Mouse (Mus musculus) ovary, postnatal 14 days (tissue): Measurements from ENCODE around the gene Frmd4b.

Experiments used
- DNase-seq: peaks from one replicate; pipeline ENCODE4 v3.0.0; 2022; ENCODE audit warnings: low spot score

Gene Frmd4b

GRCm38 (mm10) chr6:97312545-97312939 is 304.8 kb downstream of the Frmd4b start:
- DNase-seq, result no peak

DNA sequence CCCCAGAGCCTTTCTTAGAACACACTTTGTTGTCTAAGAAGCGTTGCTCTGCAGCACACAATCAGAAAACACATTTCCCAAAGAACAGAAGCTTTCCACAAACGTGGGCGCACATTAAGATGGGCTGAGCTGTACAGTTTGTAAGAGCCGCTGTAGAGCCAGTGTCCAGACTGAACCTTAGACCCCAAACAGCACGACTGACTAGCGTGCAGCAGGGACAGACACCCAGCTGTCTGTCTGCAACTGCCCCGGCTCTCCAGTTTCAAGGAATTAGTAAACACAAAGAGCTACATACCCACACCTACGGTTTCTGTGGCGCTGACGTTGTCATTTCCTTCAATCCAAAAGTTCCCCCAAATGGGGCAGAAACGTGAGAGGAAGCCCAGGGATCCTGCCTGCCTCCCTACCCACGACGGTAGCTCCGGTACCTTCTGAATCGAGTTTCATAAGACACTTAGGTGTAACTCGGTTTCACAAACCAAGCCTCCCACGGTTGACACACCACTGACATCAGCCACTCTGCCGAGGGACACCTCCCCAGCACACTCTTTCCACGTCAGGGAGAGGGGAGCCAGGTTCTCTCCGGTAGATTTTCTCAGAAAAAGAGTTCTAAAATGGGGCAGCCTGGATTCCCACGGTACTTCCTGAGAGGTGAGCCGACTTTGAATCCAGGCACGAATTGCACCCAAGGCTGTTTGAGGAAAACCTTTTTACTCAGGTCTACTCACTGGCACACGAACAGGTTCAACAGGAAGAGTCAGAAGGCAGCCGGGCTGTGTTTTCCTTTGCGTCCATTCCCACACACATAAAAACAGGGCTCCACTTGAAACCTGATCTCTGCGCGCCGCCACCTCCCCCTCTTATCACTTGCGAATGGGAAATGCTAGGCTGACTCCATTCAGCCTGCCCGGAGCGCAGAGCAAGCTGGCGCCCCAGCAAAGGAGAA is 305.5 kb downstream of the Frmd4b start:
- DNase-seq, result peak; percentile 57

DNA sequence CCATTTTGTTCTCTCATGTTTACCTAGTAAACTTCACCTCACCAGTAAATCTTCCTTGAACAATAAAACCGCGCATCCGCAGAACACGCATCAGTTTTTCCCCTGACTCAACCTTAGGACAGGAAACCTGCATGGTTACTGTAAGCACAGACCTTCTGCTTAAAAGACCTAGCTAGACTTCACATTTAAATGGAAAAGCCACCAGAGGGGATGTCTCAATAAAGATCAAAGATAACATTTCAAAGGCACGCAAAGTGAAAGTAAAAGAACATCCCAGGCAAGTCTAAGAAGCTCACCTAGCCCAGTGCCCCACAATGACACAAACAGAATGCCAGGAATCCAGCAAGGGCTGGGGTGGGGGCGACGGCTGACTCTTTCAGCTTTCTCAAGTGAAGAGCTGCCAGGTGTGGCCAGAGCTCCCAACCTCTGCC is 306.4 kb downstream of the Frmd4b start:
- no peak for DNase-seq

DNA sequence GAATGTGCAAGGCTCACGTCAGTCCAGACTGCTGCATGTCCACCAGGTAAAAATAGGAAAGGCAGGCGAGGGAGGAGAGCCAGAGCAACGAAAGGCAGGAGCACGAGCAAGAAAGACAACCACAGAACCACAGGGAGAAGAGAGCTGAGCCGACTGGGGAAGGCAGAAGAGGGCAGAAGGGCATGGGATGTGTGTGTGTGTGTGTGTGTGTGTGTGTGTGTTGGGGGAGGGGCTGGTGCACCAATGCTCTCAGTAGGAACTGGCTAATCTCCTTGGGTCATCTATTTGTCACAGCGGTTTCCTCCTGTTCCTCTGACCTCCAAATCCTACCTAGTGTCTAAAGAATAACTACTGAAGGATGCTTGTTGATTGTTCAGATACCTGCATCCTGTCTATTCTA is 308.2 kb downstream of the Frmd4b start:
- DNase-seq, result no peak

DNA sequence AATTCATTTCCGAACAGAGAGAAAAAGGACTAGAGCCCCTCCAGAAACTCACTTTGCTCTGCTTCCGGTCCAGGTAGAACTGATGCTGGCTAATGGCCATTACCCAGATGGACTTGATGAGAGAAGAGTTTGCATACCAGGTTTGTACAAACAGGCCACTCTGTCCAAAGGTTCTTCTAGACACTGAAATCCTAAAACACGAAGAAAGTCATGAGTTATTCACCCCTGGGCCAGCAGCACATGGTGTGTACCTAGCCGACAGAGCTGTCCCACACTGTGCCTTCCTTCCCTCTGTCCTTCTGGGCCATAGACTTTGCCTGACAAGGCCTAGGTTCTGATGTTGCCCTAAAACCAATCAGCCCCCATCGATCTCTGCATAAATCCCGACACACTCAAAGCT is 308.8 kb downstream of the Frmd4b start:
- DNase-seq, result no peak

DNA sequence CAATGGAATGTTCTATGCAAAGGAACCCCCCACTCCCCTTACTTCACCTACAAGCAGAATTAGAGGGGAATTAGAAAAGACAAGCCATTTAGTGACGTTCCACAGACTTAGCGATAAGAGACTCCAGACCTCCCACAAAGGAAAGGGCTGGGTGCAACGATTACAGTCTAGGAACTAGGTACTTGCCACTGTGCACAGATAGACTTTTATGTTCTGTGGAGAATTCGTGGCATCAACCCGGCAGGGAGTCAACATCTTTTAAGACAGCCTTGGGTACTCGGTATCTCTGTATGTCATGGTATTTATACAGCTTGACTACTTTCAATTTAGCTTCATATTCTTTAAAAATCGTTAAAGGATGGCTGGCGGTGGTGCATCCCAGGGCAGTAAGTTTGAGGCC is 310.1 kb downstream of the Frmd4b start:
- no peak for DNase-seq

- no peak for DNase-seq
These were observed 311.0 kb downstream of the Frmd4b start for GRCm38 (mm10) chr6:97306351-97306750.

GRCm38 (mm10) chr6:97305491-97305890 is 311.9 kb downstream of the Frmd4b start:
- DNase-seq, result no peak

DNA sequence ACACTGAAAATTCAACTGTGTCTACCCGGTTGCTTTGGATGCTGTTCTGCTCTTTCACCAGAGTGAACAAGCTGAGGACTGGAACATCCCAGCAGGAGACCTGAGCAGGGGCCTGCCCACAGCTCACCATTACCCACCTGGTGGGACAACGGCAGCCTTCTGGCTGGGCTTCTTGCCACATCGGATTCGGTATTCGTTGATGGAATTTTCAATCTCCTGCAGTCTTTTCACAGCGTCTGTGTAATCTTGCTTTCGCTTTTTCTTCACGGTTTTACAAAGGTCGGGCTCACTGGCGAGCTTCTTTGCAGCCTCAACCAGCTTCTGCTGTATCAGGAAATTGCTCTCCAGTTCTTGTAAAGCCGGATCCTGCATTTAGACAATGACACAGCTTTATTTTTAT is 312.3 kb downstream of the Frmd4b start:
- DNase-seq, result no peak

GRCm38 (mm10) chr6:97303277-97304109 is 313.8 kb downstream of the Frmd4b start:
- DNase-seq, result no peak

- no peak for DNase-seq
These were observed 315.0 kb downstream of the Frmd4b start for GRCm38 (mm10) chr6:97302303-97302702.

GRCm38 (mm10) chr6:97300659-97301058 is 316.7 kb downstream of the Frmd4b start:
- DNase-seq, result no peak

DNA sequence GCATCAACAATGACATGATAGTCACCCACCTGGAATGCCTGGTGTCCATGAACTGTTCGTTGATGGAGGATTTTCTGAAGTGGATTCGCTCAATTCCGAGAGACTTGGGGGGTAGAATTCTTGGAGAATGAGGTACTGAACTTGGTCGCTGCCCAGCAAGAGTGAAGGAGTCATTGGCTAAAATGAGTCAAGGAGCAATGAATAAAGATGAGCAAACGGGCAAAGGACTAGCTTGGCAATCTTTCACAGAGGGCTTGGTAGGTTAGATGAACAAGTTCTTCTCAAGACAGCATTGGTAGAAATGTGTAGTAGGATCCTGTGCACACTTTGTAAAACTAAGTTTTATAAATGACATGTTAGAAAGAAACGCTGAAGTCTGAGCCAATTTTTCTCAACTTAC is 317.2 kb downstream of the Frmd4b start:
- DNase-seq, result no peak

GRCm38 (mm10) chr6:97297151-97297550 is 320.2 kb downstream of the Frmd4b start:
- no peak for DNase-seq

DNA sequence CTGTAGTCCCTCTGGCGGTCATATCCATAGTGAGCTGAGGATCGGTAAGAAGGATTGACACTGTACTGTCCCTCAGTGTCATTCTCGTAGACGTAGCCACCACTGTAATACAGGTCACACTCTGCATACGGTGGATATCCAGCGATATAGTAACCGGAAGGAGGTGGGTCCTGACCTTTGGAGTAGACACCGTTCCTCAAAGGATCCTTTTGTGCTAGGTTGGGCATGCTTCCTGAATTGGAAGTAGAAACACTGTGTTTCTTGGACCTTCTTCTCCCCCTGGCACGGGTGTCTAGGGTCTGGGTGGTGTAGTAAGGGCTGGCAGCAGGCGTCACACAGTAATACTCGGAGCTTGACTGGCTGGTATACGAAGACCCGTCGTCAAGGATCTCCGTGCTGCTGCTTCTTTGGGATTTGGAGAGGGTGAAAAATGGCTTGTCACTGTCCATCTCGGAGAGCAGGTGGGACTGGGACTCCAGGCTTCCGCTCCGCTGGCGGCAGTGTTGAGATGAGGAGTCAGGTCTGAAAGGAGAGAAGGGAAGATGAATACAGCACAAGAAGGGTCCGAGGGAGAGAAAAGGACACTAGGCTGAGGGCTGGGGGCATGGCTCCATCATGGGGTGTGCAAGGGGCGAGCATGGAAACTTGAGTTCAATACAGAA is 321.3 kb downstream of the Frmd4b start:
- DNase-seq, result no peak

DNA sequence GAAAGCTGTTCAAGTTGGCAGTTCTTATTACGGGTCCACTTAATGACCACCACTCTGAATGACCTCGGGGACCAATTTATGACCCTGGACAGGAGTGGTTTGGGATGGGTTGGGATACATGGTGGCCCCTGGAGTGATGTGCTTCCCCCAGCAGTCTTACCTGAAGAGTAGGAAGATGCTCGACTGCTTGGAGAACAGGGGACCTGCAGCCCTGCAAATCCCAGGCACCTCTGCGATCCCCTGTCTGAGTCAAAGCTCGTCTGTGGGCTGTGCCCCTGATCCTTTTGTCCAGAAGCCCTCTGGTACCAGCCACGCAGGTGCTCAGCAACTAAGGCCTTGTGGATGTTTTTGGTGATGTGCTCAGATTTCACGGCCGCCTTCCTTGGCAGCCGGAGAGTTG is 321.9 kb downstream of the Frmd4b start:
- no peak for DNase-seq

DNA sequence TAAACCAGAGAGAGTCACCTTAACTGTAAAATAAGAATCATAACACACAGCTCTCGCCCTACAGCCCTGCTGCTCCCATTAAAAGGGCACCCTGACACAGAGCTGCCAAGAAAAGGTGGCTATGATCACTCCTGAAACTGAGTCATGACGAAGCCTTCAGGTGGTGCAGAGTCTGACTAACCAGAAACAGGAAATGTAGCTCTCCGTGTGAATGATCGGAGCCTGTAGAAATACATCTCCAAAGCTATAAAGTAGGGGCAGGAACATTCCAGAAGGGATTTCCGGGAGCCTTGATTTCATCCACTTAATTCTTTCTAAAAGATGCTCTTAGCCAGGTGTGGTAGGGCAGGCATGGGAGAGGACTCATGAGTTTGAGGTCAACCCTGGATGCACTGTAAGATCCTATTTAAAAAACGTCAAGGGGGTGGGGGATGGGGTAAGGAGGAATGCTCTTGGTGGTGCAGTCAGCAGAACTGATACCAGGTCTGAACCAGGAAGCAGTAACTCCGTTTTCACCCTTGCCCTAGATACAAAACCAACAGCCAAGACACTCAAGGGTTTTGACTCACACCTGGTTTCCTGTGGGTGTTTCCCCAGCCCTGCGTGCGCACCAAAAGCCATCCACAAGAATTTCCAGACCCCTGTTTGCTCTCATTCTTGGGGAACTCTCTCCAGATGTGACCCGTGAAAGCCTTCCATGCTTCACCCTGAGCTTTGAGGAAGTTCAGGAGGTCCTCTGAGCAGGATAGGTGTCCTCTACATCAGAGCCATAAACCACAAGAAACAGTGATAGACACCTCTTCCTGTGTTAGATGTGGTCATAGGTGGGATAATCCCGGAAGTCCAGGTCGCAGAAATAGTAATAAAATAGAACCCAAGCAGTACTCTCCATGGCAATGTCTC is 323.4 kb downstream of the Frmd4b start:
- no peak for DNase-seq

DNA sequence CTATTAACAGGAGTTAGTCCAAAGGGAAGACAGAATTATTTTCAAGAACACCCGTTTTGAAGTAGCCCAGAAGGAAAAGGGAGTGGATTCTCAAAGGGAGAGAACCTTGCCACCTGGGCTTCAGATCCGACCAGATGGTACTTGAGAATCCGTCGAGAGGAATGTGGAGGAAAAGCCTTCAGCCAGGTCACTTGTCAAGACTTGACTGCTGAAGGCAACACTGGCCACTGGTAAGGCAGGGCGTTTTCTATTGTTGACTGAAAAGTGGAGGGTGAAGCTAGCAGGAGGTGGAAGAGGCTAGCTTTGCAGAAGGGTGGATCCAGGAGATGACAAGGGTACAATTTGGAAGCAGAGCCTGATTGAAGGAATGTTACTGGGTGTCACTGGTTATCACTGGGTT is 324.4 kb downstream of the Frmd4b start:
- DNase-seq, result no peak

GRCm38 (mm10) chr6:97292096-97292495 is 325.2 kb downstream of the Frmd4b start:
- no peak for DNase-seq

- DNase-seq, result no peak
These were observed 326.0 kb downstream of the Frmd4b start for GRCm38 (mm10) chr6:97291159-97291908.

- DNase-seq, result no peak
These were observed 326.7 kb downstream of the Frmd4b start for GRCm38 (mm10) chr6:97290687-97291086.
